Mouse (Mus musculus): ENCODE results near the gene Strbp.

DNA sequence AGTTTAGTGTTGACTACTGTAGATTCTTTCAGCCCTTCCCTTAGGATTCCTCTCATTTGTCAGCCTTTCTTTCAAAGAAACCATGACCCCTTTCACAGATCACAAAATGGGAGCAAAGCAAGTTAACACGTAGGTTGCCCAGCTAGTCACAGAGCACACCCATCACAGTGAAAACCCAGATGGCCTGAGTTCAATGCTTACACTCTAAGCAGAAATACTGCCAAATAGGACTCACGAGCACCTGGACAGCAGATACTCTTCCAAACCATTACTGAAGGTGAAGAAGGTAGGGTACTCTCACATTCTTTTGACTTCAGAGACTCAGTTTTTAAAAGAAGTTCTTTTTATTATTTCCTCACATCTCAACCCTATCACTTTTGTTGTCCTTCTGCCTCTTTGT, 147.3 kb downstream of the Strbp start:
- TF ChIP-seq POLR2A (IDR thresholded peaks at IDR 0.05; ENCODE audit: low read depth, low read length) (no peak), CTCF (IDR thresholded peaks at IDR 0.05; ENCODE audit: extremely low read depth, insufficient read depth, insufficient read length, insufficient replicate concordance) (no peak)
